10 mouse cellular contexts compared by ENCODE assay signal in genomic region chr6:71927911-71928310, GRCm38 (mm10). TPM values are rescaled to one million over a fixed set of nuclear protein-coding genes. Genes with fewer than 3 reads are reported as not detected.
DNase-seq lines count a peak whose midpoint lies in the region; ATAC-seq lines count a peak whose summit lies in the region.
"Had no signal": no experiment of that assay in that cellular context is flagged by ENCODE, and none has a peak within 500 bp of the region (broad histone marks: within the 10 kb centered on the region; RNA-seq: fewer than 3 reads in every experiment).

No protein-coding gene starts in this region.

- H3K9ac ChIP-seq in hindbrain, embryonic 16.5 days (ENCODE audit: low read depth, low read length): no peak overlapping the region
- H3K9ac ChIP-seq in neural tube, embryonic 11.5 days (ENCODE audit: low read length): no peak overlapping the region
- H3K9ac ChIP-seq: embryonic facial prominence, embryonic 13.5 days; limb, embryonic 13.5 days had no signal

- no peaks in the 10 kb centered on the region for H3K4me1 ChIP-seq in hindbrain, embryonic 16.5 days (ENCODE audit: control insufficient read depth, insufficient read depth, low read depth, low read length)
- peaks cover 13% of the 10 kb centered on the region; the same call in 1 of the 2 replicates for H3K4me1 ChIP-seq in limb, embryonic 10.5 days
- no peaks in the 10 kb centered on the region for H3K4me1 ChIP-seq in neural tube, embryonic 11.5 days (ENCODE audit: control insufficient read depth, insufficient read depth, low read length)
- H3K4me1 ChIP-seq: embryonic facial prominence, embryonic 13.5 days; limb, embryonic 13.5 days had no signal

- no peak overlapping the region for H3K27ac ChIP-seq in hindbrain, embryonic 16.5 days (ENCODE audit: low read depth, low read length)
- no peak overlapping the region for H3K27ac ChIP-seq in limb, embryonic 10.5 days
- no peak overlapping the region for H3K27ac ChIP-seq in neural tube, embryonic 11.5 days (ENCODE audit: low read depth, low read length)
- H3K27ac ChIP-seq: embryonic facial prominence, embryonic 13.5 days; limb, embryonic 13.5 days had no signal

- no peaks in the 10 kb centered on the region for H3K27me3 ChIP-seq in hindbrain, embryonic 16.5 days (replicated peaks; ENCODE audit: control insufficient read depth, insufficient read depth, low read length)
- no peaks in the 10 kb centered on the region for H3K27me3 ChIP-seq in limb, embryonic 10.5 days (ENCODE audit: low read depth, poor library complexity, severe bottlenecking)
- no peaks in the 10 kb centered on the region for H3K27me3 ChIP-seq in neural tube, embryonic 11.5 days (ENCODE audit: control insufficient read depth, insufficient read depth, low read length)
- H3K27me3 ChIP-seq: embryonic facial prominence, embryonic 13.5 days; limb, embryonic 13.5 days had no signal

- ATAC-seq in hindbrain, embryonic 16.5 days: peak; percentile 78
- no peak for ATAC-seq in neural tube, embryonic 11.5 days (ENCODE audit: insufficient read depth, low FRiP score, low TSS enrichment)
- ATAC-seq in granulocyte monocyte progenitor cell, adult 5-6 weeks (replicated peaks; ENCODE audit: poor library complexity, severe bottlenecking): no peak

- H3K4me3 ChIP-seq in hindbrain, embryonic 16.5 days (ENCODE audit: low read length): no peak overlapping the region
- H3K4me3 ChIP-seq in limb, embryonic 10.5 days: no peak overlapping the region
- no peak overlapping the region for H3K4me3 ChIP-seq in neural tube, embryonic 11.5 days (ENCODE audit: low read depth, low read length)
- H3K4me3 ChIP-seq: embryonic facial prominence, embryonic 13.5 days; limb, embryonic 13.5 days had no signal

- H3K4me2 ChIP-seq in hindbrain, embryonic 16.5 days (ENCODE audit: low read length): no peak overlapping the region
- no peak overlapping the region for H3K4me2 ChIP-seq in neural tube, embryonic 11.5 days (ENCODE audit: low read depth)
- H3K4me2 ChIP-seq: embryonic facial prominence, embryonic 13.5 days; limb, embryonic 13.5 days had no signal

- DNase-seq in spleen, postnatal 36 days (ENCODE audit: low spot score in 2 of 2): peak; percentile 38 to 44
- DNase-seq in spleen, adult 12 weeks (ENCODE audit: low spot score): no peak
- DNase-seq in adipocyte (ENCODE audit: low spot score): peak; percentile 76
- peak; percentile 23 for DNase-seq in embryo, embryonic 11.5 days (ENCODE audit: low read depth, low spot score)
- DNase-seq in limb, embryonic 10.5 days (ENCODE audit: low spot score): peak; percentile 45
- DNase-seq in neural tube, embryonic 11.5 days (ENCODE audit: low spot score): peak; percentile 67

- H3K36me3 ChIP-seq in hindbrain, embryonic 16.5 days (ENCODE audit: control insufficient read depth, insufficient read depth, low read length): peaks cover 38% of the 10 kb centered on the region
- peaks cover 96% of the 10 kb centered on the region for H3K36me3 ChIP-seq in limb, embryonic 10.5 days
- H3K36me3 ChIP-seq in neural tube, embryonic 11.5 days (ENCODE audit: control insufficient read depth, insufficient read depth, low read length): peaks cover 13% of the 10 kb centered on the region

- H3K9me3 ChIP-seq in hindbrain, embryonic 16.5 days (ENCODE audit: control insufficient read depth, low read length): no peaks in the 10 kb centered on the region
- no peaks in the 10 kb centered on the region for H3K9me3 ChIP-seq in limb, embryonic 10.5 days (replicated peaks)
- no peaks in the 10 kb centered on the region for H3K9me3 ChIP-seq in neural tube, embryonic 11.5 days (ENCODE audit: control insufficient read depth, low read length)
- H3K9me3 ChIP-seq: embryonic facial prominence, embryonic 13.5 days; limb, embryonic 13.5 days had no signal

RNA-seq across cellular contexts. Expression of gene Polr1a, which starts 19.1 kb away (rescaled TPM):
- 17.9 and 18.3 TPM in 2 replicates for polyA plus RNA-seq in hindbrain, embryonic 16.5 days (2015; fragmentation: Nextera tagmentation; extraction: Ambion mirVana)
- 42.0 and 48.5 TPM in 2 replicates for polyA plus RNA-seq in limb, embryonic 10.5 days (2016; fragmentation: Nextera tagmentation; extraction: Ambion mirVana)
- 28.9 and 29.3 TPM in 2 replicates for polyA plus RNA-seq in neural tube, embryonic 11.5 days (2014; fragmentation: Nextera tagmentation; extraction: Ambion mirVana)
- total RNA-seq in granulocyte monocyte progenitor cell, adult 5-6 weeks (2014; fragmentation: Nextera tagmentation): 40.1 and 78.8 TPM in 2 replicates
- 83.1 and 91.6 TPM in 2 replicates for total RNA-seq in granulocyte monocyte progenitor cell, adult 5-6 weeks (2017)

RNA-seq across cellular contexts. Expression of gene Ptcd3, which starts 19.4 kb away (rescaled TPM):
- 72.9 and 83.9 TPM in 2 replicates for polyA plus RNA-seq in hindbrain, embryonic 16.5 days (2015; fragmentation: Nextera tagmentation; extraction: Ambion mirVana)
- polyA plus RNA-seq in limb, embryonic 10.5 days (2016; fragmentation: Nextera tagmentation; extraction: Ambion mirVana): 157 and 158 TPM in 2 replicates
- 134 and 135 TPM in 2 replicates for polyA plus RNA-seq in neural tube, embryonic 11.5 days (2014; fragmentation: Nextera tagmentation; extraction: Ambion mirVana)
- total RNA-seq in granulocyte monocyte progenitor cell, adult 5-6 weeks (2014; fragmentation: Nextera tagmentation): 113 and 134 TPM in 2 replicates
- total RNA-seq in granulocyte monocyte progenitor cell, adult 5-6 weeks (2017): 153 and 171 TPM in 2 replicates
